Mouse (Mus musculus) cerebellum, adult 9-11 months (tissue): Measurements from ENCODE around the gene Nudt16l1.

Experiments
- DNase-seq: peaks from one replicate; pipeline ENCODE4 v3.0.0; 2022

Nudt16l1 gene

DNA sequence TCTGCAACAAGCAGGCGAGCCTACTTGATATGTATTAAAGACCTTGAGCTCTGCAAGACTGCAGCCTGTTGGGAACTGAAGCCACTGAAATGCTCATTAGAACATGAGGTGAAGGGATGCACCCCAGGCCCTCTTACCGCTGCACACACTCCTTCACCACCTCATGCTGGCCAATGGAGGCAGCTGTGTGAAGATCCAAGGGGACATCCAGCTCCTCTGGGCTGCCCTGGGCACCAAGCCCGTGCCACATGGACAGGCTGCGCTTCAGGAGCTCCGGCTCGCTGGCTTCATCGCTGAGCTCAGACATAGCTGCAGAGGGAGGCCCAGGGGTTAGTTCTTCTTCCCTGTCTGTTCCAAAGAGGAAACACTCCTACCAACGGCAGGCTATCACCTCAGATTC, 21.7 kb downstream of the Nudt16l1 start:
- no peak for DNase-seq

DNA sequence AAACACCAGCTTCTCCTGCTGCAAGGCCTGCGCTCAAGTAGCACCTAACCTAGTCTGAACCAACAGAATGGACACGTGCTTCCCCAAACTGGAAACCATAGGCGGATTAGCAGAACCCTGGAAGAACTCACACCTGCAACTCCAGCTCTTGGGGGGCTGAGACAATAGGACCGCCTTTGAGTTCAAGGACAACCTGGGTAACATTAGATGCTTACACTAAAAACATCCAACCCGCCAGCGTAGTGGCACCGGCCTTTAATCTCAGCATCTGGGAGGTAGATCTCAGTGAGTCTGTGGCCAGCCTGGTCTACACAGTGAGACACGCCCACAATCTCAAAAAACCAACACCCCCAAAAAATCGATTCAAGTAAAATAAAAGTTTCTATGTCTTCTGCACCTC, 24.8 kb downstream of the Nudt16l1 start:
- no peak for DNase-seq

DNA sequence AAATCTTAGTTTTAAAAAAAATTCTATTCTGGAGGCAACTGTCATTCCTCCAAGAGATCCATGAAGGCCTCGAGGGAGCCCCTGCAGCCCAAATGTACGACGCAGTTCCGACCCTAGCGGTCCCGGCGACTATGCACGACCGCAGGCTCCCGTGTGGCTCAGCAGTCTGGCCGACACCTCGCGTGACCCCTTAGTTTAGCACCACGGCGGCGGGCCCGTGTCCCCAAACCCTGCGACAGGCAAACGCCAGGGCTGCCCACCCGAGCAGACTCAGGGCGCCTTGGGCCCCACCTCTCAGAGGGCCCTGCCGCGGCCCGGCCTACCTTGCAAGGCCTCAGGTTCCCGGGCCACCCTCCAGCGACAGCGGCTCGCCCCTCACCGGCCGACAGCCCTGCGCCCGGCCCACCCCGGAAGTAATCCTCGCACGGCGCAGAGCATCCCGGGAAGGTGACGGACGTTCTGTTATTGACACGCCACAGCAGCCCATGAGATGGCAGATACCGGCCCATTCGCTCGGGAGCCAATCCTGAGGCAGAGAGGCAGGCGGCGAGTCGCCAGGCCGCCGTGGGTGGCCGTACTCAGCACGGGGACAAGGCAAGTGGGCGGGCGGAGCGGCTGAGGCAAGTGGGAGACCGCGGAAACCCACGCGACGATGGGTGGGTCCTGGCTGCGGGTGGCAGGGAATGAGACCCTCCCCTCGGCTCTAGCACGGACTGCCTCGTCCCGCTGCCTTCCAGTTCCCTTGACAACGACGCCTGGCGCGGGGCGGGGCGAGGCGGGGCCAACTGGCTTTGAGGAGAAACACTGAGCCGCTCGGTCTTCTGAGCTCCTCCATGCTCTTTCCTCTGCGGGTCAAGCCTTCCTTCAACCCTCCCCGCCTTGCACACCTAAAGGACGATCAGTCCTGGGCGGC, 25.5 kb downstream of the Nudt16l1 start, which contains the start of gene Anks3:
TSS of gene Anks3 (minus strand) at position 409 of the 913 bp plus-strand sequence.
- DNase-seq, result peak; percentile 99

DNA sequence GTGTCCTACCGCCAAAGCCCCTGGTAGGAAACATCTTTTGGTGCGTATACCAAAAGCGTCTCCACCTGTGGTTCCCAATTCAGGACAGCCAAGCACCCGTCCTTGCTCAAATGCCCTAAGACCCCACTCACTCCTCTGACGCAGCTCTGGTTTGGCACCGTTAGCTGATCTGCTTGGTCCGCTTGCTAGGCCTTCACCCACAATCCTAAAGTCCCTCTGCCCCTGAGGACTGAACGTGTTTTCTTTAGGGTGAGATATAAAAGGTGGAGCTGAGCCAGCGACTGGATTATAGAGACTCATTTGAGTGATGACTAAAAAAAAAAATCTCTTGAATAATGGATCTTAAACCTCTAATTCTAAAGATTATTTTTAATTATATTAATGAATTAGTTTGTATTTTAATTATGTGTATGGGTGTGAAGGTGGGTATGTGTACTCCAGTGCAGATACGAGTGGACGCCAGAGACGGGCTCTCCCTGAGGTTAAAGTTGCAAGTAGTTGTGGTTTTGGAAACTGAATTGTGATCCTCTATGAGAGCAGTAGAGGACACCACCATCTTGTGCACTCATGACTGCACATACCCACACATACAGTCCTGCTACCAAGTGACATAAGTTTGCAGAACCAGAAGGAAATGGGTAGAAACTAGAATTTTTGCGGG, 26.3 kb downstream of the Nudt16l1 start:
- no peak for DNase-seq

DNA sequence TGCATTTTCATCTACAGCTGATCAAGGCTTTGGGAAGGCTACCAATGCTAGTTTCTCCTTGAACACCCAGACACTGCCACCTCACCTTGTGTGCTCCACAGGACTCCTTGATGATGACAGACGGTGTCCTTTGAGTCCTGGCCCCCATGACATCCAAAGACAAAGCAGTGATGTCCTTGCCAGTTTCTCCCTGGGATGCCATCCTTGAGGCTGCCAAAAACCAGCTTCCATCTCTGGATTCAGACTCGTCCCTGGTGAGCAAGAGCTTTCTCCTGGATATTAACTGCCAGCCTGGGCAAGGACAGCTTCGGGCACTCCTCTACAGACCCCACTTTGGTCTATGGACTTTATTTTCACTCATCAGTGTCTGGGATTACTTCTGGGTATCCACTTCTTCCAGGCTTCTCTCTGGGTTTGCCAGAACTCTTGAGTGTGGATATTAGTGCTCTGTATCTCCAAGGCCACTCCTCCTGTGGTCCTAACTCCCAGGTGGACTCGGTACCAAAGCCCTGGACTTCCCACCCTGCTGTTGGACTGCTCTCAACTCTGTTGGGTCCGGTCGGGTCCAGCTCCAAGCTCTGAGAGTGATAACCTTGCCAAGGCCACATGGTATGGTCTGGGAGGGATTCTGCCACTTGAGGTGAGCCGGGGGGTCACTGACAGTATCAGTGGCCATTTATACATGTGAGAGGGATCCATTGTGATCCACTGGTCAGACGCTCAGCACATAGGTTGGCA, 27.0 kb downstream of the Nudt16l1 start:
- DNase-seq, result peak; percentile 79

DNA sequence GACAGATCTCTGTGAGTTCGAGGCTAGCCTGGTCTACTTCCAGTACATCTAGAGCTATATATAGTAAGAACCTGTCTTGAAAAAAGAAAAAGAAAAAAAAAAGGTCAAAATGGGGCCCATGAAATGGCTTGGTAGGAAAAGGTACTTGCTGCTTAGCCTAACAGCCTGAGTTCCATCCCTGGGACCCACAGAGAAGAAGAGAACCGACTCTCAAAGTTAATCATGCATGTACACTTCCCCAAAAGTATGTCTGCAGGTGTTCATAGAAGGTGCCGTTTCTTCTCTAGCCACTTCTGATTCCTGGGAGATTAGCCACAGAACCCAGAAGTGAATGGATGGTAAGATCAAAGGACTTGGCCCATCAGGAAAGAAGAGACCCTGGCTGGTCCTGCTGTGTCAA, 29.9 kb downstream of the Nudt16l1 start:
- no peak for DNase-seq

DNA sequence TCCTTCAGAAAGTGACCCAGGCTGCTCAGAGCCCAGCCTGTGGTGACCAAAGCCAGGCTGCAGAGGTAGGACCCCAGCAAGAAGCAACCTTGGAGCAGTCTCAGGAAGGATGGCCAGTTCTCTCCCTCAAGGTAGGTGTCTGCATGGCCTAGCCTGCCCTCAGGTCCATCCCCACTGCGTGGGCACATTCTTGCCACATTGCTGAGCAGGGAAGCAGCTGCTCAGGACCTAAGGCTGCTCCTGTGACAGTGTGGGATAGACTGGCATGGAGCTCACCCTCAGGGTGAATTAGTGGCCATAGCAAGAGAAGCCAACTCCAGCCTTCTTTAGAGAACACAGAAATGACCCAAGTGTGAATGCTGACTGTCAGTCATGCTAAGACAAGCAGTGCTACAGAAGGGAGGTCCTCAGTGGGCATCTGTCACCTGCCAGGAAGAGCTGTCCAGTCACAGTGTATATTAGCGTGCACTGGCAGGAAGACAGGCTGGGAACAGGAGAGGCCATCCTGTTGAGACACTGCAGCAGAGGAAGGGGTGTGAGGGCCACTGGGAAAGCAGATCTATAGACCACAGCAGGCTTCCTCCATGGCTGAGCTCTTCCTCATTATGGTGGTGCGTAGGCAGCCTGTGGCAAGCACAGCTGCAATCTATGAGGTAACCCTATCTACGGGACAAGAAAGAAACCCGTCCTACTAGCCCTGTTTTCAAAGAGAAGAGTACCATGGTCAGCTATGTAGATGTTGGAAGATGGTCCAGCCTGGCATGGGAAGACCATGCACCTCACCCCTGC, 30.7 kb downstream of the Nudt16l1 start:
- no peak for DNase-seq

DNA sequence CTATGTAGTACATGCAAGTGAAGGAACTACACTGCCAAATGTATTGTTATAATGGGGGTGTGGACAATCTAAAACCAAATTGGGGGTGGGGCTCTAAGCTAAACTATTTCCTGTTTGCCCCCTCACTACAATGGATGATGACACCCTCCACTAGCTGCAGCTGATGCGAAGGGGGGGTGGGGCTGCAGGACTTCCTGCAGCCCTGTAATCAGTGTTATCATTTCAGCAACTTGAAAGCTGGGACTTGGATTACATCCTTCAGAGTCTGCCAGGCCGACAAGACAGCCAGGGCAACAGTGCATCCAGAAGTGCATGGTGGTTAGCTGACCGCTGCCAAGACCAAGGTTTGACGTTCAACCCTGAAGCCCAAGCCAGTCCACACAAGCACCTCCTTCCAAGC, 33.1 kb downstream of the Nudt16l1 start:
- no peak for DNase-seq

DNA sequence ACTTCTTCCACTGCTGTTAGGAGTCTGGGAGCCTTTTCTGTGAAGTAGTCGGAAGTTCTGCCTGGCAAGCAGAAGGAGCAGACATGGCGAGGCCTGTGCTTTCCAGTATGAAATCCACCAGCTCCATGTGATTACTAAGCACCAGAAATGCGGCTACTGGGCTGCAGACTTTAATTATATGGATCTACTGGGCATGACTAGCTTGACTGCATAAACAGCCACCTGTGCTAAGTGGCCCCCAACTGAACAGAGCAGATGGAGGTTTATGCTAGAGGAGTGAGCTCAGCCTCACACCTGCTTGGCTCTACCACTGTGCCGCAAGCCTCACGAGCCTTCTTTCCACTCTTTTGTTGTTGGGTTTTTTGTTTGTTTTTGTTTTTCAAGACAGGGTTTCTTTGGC, 36.0 kb downstream of the Nudt16l1 start:
- peak; percentile 79 for DNase-seq

DNA sequence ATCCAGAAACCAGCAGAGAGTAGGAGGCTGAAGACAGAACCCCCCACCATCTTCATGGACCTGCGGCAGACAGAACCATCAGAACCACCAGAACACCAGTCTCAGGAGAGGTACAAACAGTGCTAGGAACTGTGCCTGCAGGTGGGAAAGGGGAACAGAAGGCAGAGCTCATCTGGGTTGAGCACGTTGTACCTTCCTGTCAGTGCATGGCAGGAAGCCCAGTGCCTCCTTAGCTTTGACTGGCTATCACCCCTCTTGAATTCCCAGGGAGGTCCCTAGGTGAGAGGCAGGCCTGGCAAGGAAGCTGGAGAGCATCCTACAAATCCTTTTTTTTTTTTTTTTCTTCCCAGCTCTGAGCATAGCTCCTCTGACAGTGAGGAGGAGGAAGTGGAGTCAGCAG, 37.6 kb downstream of the Nudt16l1 start:
- peak; percentile 79 for DNase-seq

DNA sequence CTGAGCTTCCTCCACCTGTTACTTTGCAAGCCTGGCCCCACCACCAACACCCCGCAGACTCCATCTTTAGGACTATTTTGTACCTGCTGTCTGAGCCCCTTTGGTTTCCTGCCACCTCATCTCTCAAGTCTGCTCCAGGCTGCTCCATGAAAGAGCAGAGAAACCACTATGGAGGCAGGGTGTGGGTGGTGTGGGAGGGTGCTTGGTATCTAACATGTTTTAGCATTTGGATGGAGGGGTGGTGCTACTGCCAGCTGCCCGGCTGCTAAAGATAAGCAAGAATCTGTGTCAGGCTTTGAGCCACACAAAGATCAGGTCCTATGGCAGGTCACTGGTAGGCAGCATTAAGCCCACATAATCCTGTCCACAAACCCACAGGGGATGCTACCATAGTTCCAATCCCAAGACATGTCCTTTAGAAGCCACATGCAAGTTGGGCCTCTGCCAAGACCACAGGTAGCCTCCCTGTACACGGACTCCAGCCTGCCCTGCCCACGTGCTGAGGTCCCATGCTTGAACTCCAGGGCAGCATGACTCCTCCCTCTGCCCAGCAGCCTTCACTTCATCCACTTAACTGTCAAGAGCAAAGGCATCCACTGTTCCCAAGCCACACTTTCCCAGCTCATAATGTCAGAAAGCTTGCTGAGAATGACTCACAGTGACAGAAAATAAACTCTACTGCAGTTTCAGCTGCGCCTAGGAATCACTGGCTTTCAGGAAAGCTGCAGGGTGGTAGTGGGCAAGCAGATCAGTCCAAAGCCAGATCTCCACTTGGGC, 39.9 kb downstream of the Nudt16l1 start:
- DNase-seq, result no peak

DNA sequence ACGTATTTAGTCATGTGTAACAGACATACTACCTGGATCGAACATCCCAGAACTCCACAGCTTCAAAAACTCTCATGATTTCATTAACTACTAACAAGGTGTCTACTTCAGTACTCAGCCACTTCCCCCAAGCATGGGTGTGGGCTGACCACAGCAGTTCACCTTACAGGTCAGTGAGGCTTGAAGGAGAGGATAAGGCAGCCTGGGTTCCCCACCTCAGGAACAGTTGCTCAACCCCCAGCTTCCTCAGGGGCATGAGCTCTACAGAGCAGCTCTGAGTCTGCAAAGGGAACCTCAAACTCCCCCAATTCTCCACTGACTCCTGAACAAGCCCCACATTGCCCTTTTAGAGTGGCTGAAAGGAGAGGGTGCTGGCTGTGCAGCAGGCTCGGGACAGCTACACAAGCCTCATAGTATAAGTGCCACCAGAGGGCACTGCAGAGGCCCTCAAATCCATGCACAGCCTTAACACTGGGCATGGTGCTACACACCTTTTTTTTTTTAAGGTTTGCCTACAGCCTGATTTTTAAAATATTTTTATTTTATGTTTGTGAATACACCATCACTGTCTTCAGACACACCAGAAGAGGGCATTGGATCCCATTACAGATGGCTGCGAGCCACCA, 41.3 kb downstream of the Nudt16l1 start:
- no peak for DNase-seq

DNA sequence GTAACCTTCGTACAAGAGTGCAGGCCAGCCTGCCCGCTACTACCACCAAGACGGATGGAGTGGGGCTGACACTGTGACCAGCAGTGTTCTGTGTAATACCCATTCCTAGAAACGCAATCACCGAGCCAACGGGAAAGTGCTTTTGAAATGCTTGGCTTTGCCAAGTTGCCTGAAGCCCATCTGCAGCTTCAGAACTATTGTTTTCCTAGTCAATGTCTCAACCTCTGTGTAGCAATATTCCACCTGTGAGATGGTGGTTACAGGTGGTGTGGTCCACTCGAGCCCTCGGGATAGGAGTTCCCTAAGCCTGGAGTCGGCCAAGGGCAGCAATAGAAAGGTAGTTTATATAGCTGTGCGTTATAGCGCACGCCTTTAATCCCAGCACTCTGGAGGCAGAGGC, 46.2 kb downstream of the Nudt16l1 start:
- DNase-seq, result no peak
